Mouse (Mus musculus) hindbrain, embryonic 12.5 days (tissue): ENCODE data around the gene Zfp276. TPM values are rescaled to one million over a fixed set of nuclear protein-coding genes. Genes with fewer than 3 reads are reported as not detected.

Experiments
- ATAC-seq: fragments of 200-750 bp; cut with Nextera tagmentation; 2 replicates; pipeline ENCODE4 v1.8.0; 2017; ENCODE audit warnings: moderate TSS enrichment; ENCODE audit not compliant: low FRiP score
- H3K27ac ChIP-seq: fragments of 300-500 bp; sonication (generic); 2 replicates; pipeline ENCODE4 v1.5.1; 2016; ENCODE audit warnings: mild to moderate bottlenecking
- H3K27me3 ChIP-seq: fragments of 300-500 bp; sonication (generic); 2 replicates; pipeline ENCODE4 v1.6.1; 2016; ENCODE audit warnings: mild to moderate bottlenecking
- H3K36me3 ChIP-seq: fragments of 300-500 bp; sonication (generic); 2 replicates; pipeline ENCODE4 v1.6.1; 2016; ENCODE audit warnings: mild to moderate bottlenecking
- H3K4me1 ChIP-seq: fragments of 300-500 bp; sonication (generic); 2 replicates; pipeline ENCODE4 v1.6.1; 2016
- H3K4me2 ChIP-seq: fragments of 300-500 bp; sonication (generic); replicated peaks from 2 replicates; pipeline ENCODE4 v1.6.1; 2016; ENCODE audit warnings: mild to moderate bottlenecking
- H3K4me3 ChIP-seq: fragments of 300-500 bp; sonication (generic); 2 replicates; pipeline ENCODE4 v1.5.1; 2016; ENCODE audit warnings: mild to moderate bottlenecking
- H3K9ac ChIP-seq: fragments of 300-500 bp; sonication (generic); 2 replicates; pipeline ENCODE4 v1.6.1; 2016; ENCODE audit warnings: mild to moderate bottlenecking, moderate library complexity
- H3K9me3 ChIP-seq: fragments of 300-500 bp; sonication (generic); replicated peaks from 2 replicates; pipeline ENCODE4 v1.6.1; 2016; ENCODE audit warnings: mild to moderate bottlenecking
- WGBS: fragments of 180-500 bp; shearing (Covaris S2); methylation state at CpG from one replicate; pipeline ENCODE4 v1.1.7; 2016; 5-methylcytosine and 5-hydroxymethylcytosine counted together
- polyA plus RNA-seq: library from polyadenylated mRNA; unstranded; fragments of >200 nt; fragmentation: Nextera tagmentation; extraction: Ambion mirVana; gene quantifications from 2 replicates; pipeline ENCODE4 v1.2.1, GENCODE M21; 2016

The Zfp276 gene
- polyA plus RNA-seq, 1 experiment from 2014 or later, result 35.0 TPM

DNA sequence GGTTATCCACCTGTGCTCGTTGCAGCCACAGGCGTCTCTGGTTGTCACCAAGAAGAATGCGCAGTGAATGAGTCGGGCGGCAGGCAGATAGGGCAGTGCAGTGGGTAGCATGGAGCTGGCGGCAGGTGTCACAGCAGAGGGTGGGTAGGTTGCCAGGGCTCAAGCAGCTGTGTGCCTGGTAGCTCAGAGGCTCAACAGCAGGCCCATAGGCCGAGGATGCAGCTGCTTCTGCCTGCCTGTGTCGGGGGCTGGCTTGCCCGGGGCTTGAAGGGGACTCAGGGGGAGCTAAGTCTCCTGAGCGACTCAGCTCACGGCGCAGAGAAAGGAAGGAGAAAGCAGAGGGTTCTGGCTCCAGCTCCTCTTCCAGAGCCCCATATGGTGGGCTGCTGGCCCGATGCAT is 20.7 kb upstream of the Zfp276 start:
- peaks cover 23% of the 10 kb centered on the region for H3K4me1 ChIP-seq
- H3K36me3 ChIP-seq, result peaks cover 14% of the 10 kb centered on the region
- peaks cover 44% of the 10 kb centered on the region for H3K27me3 ChIP-seq
- 0 out of 2 replicates have a peak, but pooled peaks have one; percentile 18 for ATAC-seq
- no peaks in the 10 kb centered on the region for H3K9me3 ChIP-seq
- no peak overlapping the region for H3K27ac ChIP-seq
- no peak overlapping the region for H3K4me3 ChIP-seq
- H3K9ac ChIP-seq, result no peak overlapping the region
- 67% methylated on average over 12 of the region's 13 CpGs for WGBS
- H3K4me2 ChIP-seq, result no peak overlapping the region

DNA sequence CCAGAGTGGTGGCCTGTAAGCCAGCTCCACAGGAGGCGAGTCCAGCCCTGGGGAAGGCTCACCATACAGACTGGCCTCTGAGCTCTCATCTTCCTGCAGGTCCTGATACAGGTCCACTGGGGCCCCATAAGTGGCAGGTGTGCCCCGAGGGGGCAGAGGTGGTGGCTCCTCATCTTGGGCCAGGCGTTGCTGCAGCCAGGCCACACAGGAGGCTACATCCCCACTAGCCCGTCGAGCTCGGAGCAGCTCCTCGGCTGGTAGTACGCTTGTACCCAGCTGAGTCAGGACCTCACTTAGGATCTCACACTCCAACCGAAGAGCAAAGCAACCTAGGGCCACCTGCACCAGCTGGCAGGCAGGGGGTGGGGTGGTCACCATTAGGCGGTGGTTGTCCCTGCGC is 20.2 kb upstream of the Zfp276 start:
- H3K9me3 ChIP-seq, result no peaks in the 10 kb centered on the region
- no peak for ATAC-seq

DNA sequence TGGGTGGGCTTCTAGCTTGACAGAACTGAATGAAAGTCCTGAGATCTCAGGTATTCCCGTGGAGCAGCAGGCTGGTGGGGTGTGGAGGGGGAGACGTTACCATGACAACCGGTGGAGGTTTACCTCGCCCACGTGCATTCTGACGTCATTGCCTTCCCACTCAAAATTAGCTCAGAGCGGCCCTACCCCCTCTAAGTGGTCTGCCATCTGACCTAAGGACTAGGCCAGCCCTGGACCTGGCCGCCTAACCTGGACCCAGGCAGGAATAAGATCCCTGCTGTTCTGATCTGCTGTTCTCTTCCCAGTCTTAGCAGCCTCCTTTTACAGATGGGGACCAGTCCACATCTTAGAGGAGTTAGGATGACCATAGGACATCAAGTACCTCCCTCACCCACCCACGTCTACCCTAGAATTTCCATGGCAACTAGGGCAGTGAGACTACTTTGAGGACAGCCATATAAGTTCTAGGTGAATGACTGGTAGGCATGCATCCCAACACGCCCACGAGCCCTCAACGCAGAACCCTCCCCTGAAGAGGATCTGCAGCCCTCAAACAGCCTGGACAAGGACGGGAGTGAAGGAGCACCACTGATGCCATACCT is 19.0 kb upstream of the Zfp276 start:
- ATAC-seq, result peak; percentile 16; the same call in 1 of the 2 replicates
- Histone ChIP-seq H3K4me1 (peaks cover 23% of the 10 kb centered on the region), H3K4me3 (peak overlapping the region; percentile 41), H3K9ac (peak overlapping the region; percentile 52), H3K27me3 (peaks cover 44% of the 10 kb centered on the region), H3K4me2 (peak overlapping the region; percentile 75), H3K9me3 (no peaks in the 10 kb centered on the region), H3K36me3 (peaks cover 6% of the 10 kb centered on the region; the same call in 1 of the 2 replicates), H3K27ac (no peak overlapping the region)
- WGBS, result 35% methylated on average over 13 of the region's 13 CpGs

More for the DNA sequence above, 20.2 kb upstream of the Zfp276 start:
- Histone ChIP-seq H3K4me3 (no peak overlapping the region), H3K4me1 (peaks cover 23% of the 10 kb centered on the region), H3K36me3 (peaks cover 12% of the 10 kb centered on the region), H3K9ac (no peak overlapping the region), H3K4me2 (no peak overlapping the region), H3K27me3 (peaks cover 44% of the 10 kb centered on the region), H3K27ac (no peak overlapping the region)
- 76% methylated on average over 11 of the region's 11 CpGs for WGBS

DNA sequence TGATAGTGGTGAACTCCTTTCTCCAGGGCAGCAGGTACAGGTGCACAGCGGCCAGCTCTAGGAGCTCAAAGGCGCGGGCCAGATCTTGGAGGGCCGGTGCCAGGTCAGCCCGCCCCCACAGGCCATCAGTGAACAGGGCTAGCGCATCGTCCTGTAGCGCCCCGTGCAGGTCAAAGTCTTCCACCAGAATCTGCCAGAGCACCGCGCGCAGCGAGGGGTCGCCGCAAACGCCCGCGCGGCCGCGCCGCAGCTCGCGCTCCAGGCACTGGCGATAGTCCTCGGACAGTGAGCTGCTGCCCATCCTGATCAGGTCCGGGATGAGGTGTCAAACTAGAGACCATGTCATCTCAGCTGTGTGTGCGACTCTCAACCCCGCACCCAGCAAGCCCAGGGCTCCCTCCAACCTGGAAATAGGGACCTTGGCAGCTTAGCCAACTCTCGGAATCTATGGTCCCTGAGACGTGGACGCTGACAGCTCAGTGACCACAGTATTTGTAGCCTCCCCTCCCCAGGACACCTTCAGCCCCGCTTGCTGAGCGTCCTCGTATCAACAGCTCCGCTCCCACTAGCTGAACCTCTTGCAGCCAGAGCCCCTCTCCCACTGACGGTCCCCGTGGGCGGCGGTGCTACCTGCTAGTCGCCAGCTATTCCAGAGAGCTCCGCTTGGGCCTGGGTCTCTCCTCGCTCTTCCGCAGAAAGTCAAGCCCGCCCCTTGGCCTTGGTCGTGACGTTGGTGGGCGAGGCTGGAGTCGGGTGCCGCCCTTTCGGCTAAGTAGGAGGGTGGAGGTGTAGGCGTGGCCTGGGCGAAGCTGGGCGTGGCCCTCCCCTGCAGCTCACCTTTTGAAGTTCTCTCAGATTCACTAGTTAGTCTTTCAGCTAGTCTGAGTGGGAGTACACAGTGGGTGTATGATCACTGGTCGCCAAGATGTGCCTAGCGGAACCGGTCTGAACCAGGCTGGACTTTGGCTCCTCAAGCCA is 18.2 kb upstream of the Zfp276 start, which contains the start of gene Spata2l:
Gene Spata2l (minus strand): TSS at position 714 of the 978 bp plus-strand sequence.
- Histone ChIP-seq H3K27ac (no peak within 1 kb of the TSS), H3K9ac (peak within 1 kb of the TSS; percentile 52), H3K9me3 (no peaks in the 10 kb centered on the region), H3K36me3 (0 out of 2 replicates have a peak, but pooled peaks cover 3% of the 10 kb centered on the region), H3K27me3 (peaks cover 44% of the 10 kb centered on the region), H3K4me2 (peak within 1 kb of the TSS; percentile 75), H3K4me1 (peaks cover 23% of the 10 kb centered on the region), H3K4me3 (peak within 1 kb of the TSS; percentile 41)
- WGBS, result 2% methylated on average over 56 of the region's 57 CpGs
- ATAC-seq, result peak; percentile 74

DNA sequence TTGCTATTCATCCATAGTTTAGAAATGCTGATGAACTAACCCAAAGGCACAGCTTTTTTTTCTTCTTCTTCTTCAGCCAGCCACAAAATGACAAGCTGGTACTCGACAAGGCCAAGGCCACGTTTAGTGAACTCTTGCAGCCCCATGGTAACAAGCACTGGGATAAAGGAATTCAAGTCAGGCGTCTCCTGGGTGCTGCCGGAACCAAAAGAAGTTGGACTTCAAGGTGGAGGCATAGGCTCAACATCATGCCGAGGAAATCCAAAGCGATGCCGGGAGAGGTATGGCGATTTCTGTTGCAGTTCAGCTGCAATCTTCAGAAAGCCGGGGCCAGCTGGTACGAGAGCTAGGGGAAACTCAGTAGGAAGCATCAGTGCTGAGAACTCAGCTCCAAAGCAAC is 14.6 kb upstream of the Zfp276 start:
- no peak overlapping the region for H3K4me3 ChIP-seq
- H3K36me3 ChIP-seq, result peaks cover 33% of the 10 kb centered on the region
- no peak overlapping the region for H3K9ac ChIP-seq
- no peak for ATAC-seq
- no peaks in the 10 kb centered on the region for H3K9me3 ChIP-seq
- H3K4me1 ChIP-seq, result peaks cover 16% of the 10 kb centered on the region
- H3K27me3 ChIP-seq, result peaks cover 31% of the 10 kb centered on the region
- H3K4me2 ChIP-seq, result no peak overlapping the region
- WGBS, result 81% methylated on average over 10 of the region's 10 CpGs
- no peak overlapping the region for H3K27ac ChIP-seq

DNA sequence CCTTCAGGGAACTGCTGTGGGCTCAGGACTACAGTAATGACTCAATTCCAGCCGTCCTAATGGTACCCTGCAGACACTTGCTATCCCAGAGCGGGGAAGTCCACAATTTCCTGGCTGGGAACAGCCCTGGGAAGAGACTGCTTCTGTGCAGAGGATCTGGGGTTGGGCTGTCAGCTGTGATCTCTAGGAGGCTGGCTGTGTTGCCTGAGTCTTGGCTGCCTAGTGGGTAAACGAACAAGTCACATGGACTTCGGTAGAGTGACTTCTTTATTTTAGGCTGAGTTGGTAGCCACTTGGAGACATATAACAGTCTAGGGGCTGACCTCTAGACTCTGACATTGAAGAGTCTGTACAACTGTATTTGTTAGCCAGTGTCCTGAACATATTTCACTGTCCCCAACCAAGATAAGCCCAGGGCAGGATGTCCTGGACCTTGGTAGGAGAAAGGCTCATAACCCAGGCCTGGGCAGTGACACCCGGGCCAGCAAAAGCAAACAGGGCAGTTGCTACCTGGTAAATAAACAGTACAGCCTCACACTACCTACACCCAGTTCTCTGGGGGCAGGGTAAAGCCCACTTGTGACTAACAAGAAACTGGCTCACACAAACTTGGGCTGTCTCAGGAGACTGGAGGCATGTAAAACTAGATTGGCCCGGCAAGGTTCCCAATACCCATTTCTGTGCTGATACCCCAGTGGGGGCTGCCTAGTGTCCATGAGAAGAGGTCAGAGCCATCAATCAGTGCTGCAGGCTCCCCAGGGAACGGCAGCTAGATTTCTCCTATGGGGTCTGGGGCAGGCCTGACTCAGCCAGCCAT is 11.7 kb upstream of the Zfp276 start:
- WGBS, result 85% methylated on average over 7 of the region's 7 CpGs
- peaks cover 62% of the 10 kb centered on the region for H3K36me3 ChIP-seq
- no peak overlapping the region for H3K27ac ChIP-seq
- H3K4me3 ChIP-seq, result no peak overlapping the region
- H3K4me2 ChIP-seq, result no peak overlapping the region
- H3K9me3 ChIP-seq, result no peaks in the 10 kb centered on the region
- H3K9ac ChIP-seq, result no peak overlapping the region
- H3K4me1 ChIP-seq, result no peaks in the 10 kb centered on the region
- ATAC-seq, result no peak
- peaks cover 3% of the 10 kb centered on the region for H3K27me3 ChIP-seq

DNA sequence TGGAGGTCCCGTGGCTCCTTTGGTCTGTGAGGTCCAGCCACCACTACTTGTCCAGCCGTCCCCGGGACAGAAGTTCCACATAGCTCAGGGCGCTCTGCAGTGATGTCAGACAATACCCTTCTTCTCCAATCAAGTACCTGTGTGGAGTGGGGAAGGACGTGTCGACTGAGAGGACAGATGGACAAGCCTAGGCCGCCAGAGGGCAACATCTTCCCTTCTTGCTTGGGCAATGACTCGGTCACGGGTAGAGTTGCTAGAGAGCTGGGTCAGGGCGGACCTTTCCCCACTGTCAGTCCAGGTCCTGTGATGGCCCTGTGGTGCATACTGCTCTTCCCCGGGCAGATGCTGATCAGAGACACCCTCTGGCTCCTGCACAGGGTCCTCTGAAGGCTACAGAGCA is 10.9 kb upstream of the Zfp276 start:
- Histone ChIP-seq H3K4me1 (no peaks in the 10 kb centered on the region), H3K27ac (no peak overlapping the region), H3K27me3 (no peaks in the 10 kb centered on the region), H3K4me2 (no peak overlapping the region), H3K36me3 (peaks cover 70% of the 10 kb centered on the region), H3K9me3 (no peaks in the 10 kb centered on the region), H3K4me3 (no peak overlapping the region), H3K9ac (no peak overlapping the region)
- ATAC-seq, result no peak
- WGBS, result 71% methylated on average over 11 of the region's 11 CpGs

DNA sequence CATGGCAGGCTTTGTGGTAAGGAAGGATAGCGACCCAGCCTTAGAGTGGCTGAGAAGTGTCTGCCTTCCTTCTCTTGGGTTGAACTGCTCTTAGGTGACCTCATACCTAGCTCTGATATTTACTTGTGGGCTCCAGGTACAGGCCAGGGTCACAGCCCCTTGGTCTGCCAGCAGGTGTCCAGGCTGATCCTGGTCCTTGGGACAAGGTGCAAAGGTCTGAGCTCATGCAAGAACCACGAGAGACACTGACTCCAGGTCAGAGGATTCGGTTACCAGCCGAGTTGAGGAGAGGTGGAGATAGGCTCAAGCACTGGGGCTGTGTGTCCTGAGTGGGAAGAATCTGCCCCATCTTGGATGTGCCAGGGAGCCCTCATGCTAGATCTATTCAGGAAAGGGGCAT is 9.6 kb upstream of the Zfp276 start:
- peaks cover 83% of the 10 kb centered on the region for H3K36me3 ChIP-seq
- ATAC-seq, result no peak
- 91% methylated on average over 4 of the region's 4 CpGs for WGBS
- H3K9me3 ChIP-seq, result no peaks in the 10 kb centered on the region
- no peaks in the 10 kb centered on the region for H3K4me1 ChIP-seq
- no peaks in the 10 kb centered on the region for H3K27me3 ChIP-seq
- H3K4me2 ChIP-seq, result no peak overlapping the region
- no peak overlapping the region for H3K4me3 ChIP-seq
- no peak overlapping the region for H3K9ac ChIP-seq
- H3K27ac ChIP-seq, result no peak overlapping the region

DNA sequence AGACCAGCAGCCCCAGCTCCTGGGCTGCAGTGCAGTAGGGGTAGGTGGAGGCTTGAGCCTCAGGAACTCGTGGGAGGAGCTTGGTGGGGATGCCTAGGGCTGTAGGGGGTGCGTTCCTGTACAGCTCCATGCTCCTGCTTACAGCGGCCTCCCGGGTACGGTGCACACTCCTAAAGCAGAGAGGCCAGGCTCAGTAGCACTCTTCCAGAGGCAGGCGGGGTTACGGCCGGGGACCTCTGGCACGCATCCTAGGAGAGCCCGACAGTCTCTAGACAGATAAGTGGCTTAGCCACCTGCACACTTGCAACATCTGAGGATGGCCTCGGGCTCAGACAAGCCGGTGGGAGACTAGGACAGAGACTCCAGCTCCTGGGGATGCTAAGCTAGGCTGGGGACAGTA is 8.5 kb upstream of the Zfp276 start:
- H3K9me3 ChIP-seq, result no peaks in the 10 kb centered on the region
- no peaks in the 10 kb centered on the region for H3K27me3 ChIP-seq
- H3K4me1 ChIP-seq, result no peaks in the 10 kb centered on the region
- no peak overlapping the region for H3K27ac ChIP-seq
- no peak overlapping the region for H3K4me3 ChIP-seq
- no peak overlapping the region for H3K9ac ChIP-seq
- no peak for ATAC-seq
- H3K36me3 ChIP-seq, result peaks cover 94% of the 10 kb centered on the region
- 92% methylated on average over 12 of the region's 12 CpGs for WGBS
- H3K4me2 ChIP-seq, result no peak overlapping the region

DNA sequence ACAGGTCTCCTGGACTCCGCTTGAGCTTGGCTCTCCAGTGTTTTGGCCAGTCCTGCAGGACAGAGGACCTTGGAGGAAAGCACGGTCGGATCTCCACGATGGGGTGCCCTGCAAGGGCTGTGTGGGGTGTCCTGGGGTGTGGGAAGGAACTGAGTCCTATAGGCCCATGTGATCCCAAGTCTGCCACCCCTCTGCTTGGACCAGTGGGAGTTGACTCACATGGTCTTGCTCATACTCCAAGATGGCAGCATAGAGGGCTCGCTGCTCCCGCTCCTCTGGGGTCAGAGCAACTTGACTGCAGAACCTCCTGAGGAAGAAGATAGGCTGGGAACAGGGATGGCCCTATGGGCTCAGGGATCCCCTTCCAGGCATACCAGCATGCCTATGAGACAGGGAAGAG is 6.2 kb upstream of the Zfp276 start:
- Histone ChIP-seq H3K4me3 (no peak overlapping the region), H3K9ac (no peak overlapping the region), H3K4me2 (no peak overlapping the region), H3K27ac (no peak overlapping the region), H3K4me1 (peaks cover 5% of the 10 kb centered on the region), H3K36me3 (peaks cover 93% of the 10 kb centered on the region), H3K27me3 (no peaks in the 10 kb centered on the region), H3K9me3 (no peaks in the 10 kb centered on the region)
- WGBS, result 95% methylated on average over 6 of the region's 6 CpGs
- ATAC-seq, result no peak

DNA sequence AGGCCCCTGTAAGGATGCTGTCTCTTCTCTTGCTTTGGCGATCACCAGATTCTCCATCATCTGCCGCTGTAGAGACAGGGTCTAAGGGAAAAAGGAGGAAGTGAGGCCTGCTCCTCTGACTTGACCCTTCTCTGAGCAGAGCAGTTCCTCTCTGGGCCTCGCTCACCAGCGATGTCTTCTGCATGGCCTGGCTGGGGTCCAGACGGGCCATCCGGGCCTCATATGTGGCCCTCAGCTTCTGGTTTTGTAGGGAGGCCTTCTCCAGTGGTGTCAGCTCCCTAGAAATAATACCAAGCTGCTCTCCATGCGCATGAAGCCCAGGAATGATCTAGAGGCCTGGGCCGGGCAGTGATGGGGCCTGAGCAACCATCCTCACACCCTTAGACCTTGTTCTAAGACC is 5.4 kb upstream of the Zfp276 start:
- Histone ChIP-seq H3K4me1 (peaks cover 13% of the 10 kb centered on the region), H3K27me3 (no peaks in the 10 kb centered on the region), H3K4me2 (no peak overlapping the region), H3K36me3 (peaks cover 85% of the 10 kb centered on the region), H3K4me3 (no peak overlapping the region), H3K9me3 (no peaks in the 10 kb centered on the region), H3K9ac (no peak overlapping the region), H3K27ac (no peak overlapping the region)
- no peak for ATAC-seq
- 93% methylated on average over 8 of the region's 8 CpGs for WGBS

DNA sequence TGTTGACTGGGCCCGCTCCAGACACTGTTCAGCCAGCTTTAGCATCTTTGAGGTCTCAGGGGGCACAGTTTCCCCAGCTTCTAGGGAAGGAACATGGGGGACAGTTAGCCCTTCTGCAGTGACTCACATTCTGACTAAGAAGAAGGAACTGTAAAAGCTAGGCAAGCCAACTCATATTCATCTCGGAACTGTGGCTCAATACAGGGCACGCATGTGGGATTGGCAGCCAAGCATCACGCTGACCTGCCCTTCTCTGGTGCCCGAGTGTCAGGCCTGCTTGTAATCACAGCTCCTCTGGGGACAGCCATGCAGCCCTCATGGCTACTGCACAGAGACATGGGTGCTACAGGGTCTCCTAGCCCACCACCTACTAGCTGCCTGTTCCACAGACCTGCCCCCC is 3.1 kb upstream of the Zfp276 start:
- 91% methylated on average over 5 of the region's 5 CpGs for WGBS
- H3K27me3 ChIP-seq, result no peaks in the 10 kb centered on the region
- H3K36me3 ChIP-seq, result peaks cover 62% of the 10 kb centered on the region

More for the DNA sequence above, 3.1 kb upstream of the Zfp276 start:
- no peak for ATAC-seq
- Histone ChIP-seq H3K27ac (no peak overlapping the region), H3K4me1 (peaks cover 26% of the 10 kb centered on the region), H3K9ac (no peak overlapping the region), H3K9me3 (no peaks in the 10 kb centered on the region), H3K4me3 (no peak overlapping the region), H3K4me2 (no peak overlapping the region)
